Mouse (Mus musculus) forebrain, postnatal 0 days (tissue): ENCODE data around the gene Taf5. TPM values are rescaled to one million over a fixed set of nuclear protein-coding genes. Genes with fewer than 3 reads are reported as not detected.

ENCODE experiments used
- ATAC-seq: fragments of 200-750 bp; cut with Nextera tagmentation; 2 replicates; pipeline ENCODE4 v1.8.0; 2017; ENCODE audit warnings: mild to moderate bottlenecking, moderate library complexity
- DNase-seq: peaks from one replicate; pipeline ENCODE4 v3.0.0-alpha.2; 2015
- H3K27ac ChIP-seq: fragments of 300-500 bp; sonication (generic); 2 replicates; pipeline ENCODE4 v1.5.1; 2014; ENCODE audit warnings: low read depth, mild to moderate bottlenecking, antibody characterized with exemption, low read length, moderate library complexity, mixed read lengths
- H3K27me3 ChIP-seq: fragments of 300-500 bp; sonication (generic); 2 replicates; pipeline ENCODE4 v1.6.1; 2014; ENCODE audit warnings: mild to moderate bottlenecking, low read length, mixed read lengths; ENCODE audit not compliant: insufficient read depth
- H3K36me3 ChIP-seq: fragments of 300-500 bp; sonication (generic); 2 replicates; pipeline ENCODE4 v1.6.1; 2014; ENCODE audit warnings: mild to moderate bottlenecking, moderate library complexity; ENCODE audit not compliant: insufficient read depth
- H3K4me1 ChIP-seq: fragments of 300-500 bp; sonication (generic); 2 replicates; pipeline ENCODE4 v1.6.1; 2014; ENCODE audit warnings: antibody characterized with exemption; ENCODE audit not compliant: insufficient read depth
- H3K4me2 ChIP-seq: fragments of 300-500 bp; sonication (generic); 2 replicates; pipeline ENCODE4 v1.6.1; 2014; ENCODE audit warnings: low read depth, mild to moderate bottlenecking, moderate library complexity
- H3K4me3 ChIP-seq: fragments of 300-500 bp; sonication (generic); 2 replicates; pipeline ENCODE4 v1.5.1; 2014; ENCODE audit warnings: low read depth, low read length, mixed read lengths
- H3K9ac ChIP-seq: fragments of 300-500 bp; sonication (generic); 2 replicates; pipeline ENCODE4 v1.6.1; 2014; ENCODE audit warnings: mild to moderate bottlenecking
- H3K9me3 ChIP-seq: fragments of 300-500 bp; sonication (generic); 2 replicates; pipeline ENCODE4 v1.6.1; 2016; ENCODE audit warnings: low read length
- CTCF ChIP-seq: sonication (generic); IDR thresholded peaks from 2 replicates; pipeline ENCODE4 v1.5.1; 2016; ENCODE audit warnings: antibody characterized with exemption, control low read depth, low read depth
- WGBS: fragments of 180-500 bp; shearing (Covaris S2); extraction: QIAGEN DNeasy Blood & Tissue Kit; methylation state at CpG from one replicate; pipeline ENCODE4 v1.1.7; 2014; 5-methylcytosine and 5-hydroxymethylcytosine counted together
- polyA plus RNA-seq: library from polyadenylated mRNA; unstranded; fragments of >200 nt; fragmentation: Nextera tagmentation; extraction: Ambion mirVana; gene quantifications from 2 replicates; pipeline ENCODE4 v1.2.1, GENCODE M21; 2015
- total RNA-seq: library from RNA; depleted of rRNA; stranded (reverse); fragments of >200 nt; gene quantifications from 2 replicates; pipeline ENCODE4 v1.2.3, GENCODE M21; 2014

Taf5 gene
- total and polyA plus RNA-seq, 2 experiments from 2014 or later: 3.6 to 16.0 TPM

GRCm38 (mm10) chr19:47057684-47058083 is 9.9 kb upstream of the Taf5 start:
- no peak for TF ChIP-seq CTCF
- Histone ChIP-seq H3K27ac (no peak overlapping the region), H3K36me3 (no peaks in the 10 kb centered on the region), H3K4me1 (no peaks in the 10 kb centered on the region), H3K27me3 (no peaks in the 10 kb centered on the region), H3K4me3 (no peak overlapping the region), H3K9me3 (no peaks in the 10 kb centered on the region), H3K9ac (no peak overlapping the region), H3K4me2 (no peak overlapping the region)
- ATAC-seq: no peak
- DNase-seq: no peak
- WGBS: 60% methylated on average over 1 of the region's 1 CpGs

GRCm38 (mm10) chr19:47065860-47066259 is 1.7 kb upstream of the Taf5 start:
- Histone ChIP-seq H3K27me3 (no peaks in the 10 kb centered on the region), H3K27ac (no peak overlapping the region), H3K9me3 (no peaks in the 10 kb centered on the region), H3K4me2 (no peak overlapping the region), H3K4me1 (peaks cover 3% of the 10 kb centered on the region; the same call in 1 of the 2 replicates), H3K4me3 (no peak overlapping the region), H3K9ac (no peak overlapping the region), H3K36me3 (no peaks in the 10 kb centered on the region)
- DNase-seq (no peak), ATAC-seq (no peak)
- TF ChIP-seq CTCF: 0 out of 2 replicates have a peak, but pooled peaks have one; percentile 25
- WGBS: 94% methylated on average over 3 of the region's 3 CpGs

GRCm38 (mm10) chr19:47067924-47068611 is 522 bp downstream of the Taf5 start:
- Histone ChIP-seq H3K27ac (peak overlapping the region; percentile 92), H3K9me3 (no peaks in the 10 kb centered on the region), H3K4me3 (peak overlapping the region; percentile 92), H3K27me3 (no peaks in the 10 kb centered on the region), H3K36me3 (peaks cover 20% of the 10 kb centered on the region; the same call in 1 of the 2 replicates), H3K4me2 (peak overlapping the region; percentile 59), H3K9ac (peak overlapping the region; percentile 78), H3K4me1 (peaks cover 3% of the 10 kb centered on the region; the same call in 1 of the 2 replicates)
- DNase-seq (peak; percentile 84), ATAC-seq (peak; percentile 95)
- 3% methylated on average over 60 of the region's 72 CpGs for WGBS
- TF ChIP-seq CTCF: peak; percentile 21; the same call in 1 of the 2 replicates

GRCm38 (mm10) chr19:47088226-47088625 is 20.7 kb downstream of the Taf5 start:
- H3K4me2 ChIP-seq: no peak overlapping the region
- TF ChIP-seq CTCF: no peak

GRCm38 (mm10) chr19:47089718-47090525 is 22.4 kb downstream of the Taf5 start:
- no peaks in the 10 kb centered on the region for H3K9me3 ChIP-seq
- TF ChIP-seq CTCF: no peak
- H3K27me3 ChIP-seq: no peaks in the 10 kb centered on the region
- peak overlapping the region; percentile 66 for H3K4me2 ChIP-seq
- peaks cover 11% of the 10 kb centered on the region; the same call in 1 of the 2 replicates for H3K4me1 ChIP-seq
- peak overlapping the region; percentile 98 for H3K9ac ChIP-seq
- WGBS: 2% methylated on average over 36 of the region's 36 CpGs
- ATAC-seq (peak; percentile 57), DNase-seq (peak; percentile 23)
- H3K4me3 ChIP-seq: peak overlapping the region; percentile 92
- H3K27ac ChIP-seq: peak overlapping the region; percentile 87
- H3K36me3 ChIP-seq: peaks cover 22% of the 10 kb centered on the region

More at GRCm38 (mm10) chr19:47088226-47088625, 20.7 kb downstream of the Taf5 start:
- peaks cover 11% of the 10 kb centered on the region; the same call in 1 of the 2 replicates for H3K4me1 ChIP-seq
- 71% methylated on average over 3 of the region's 3 CpGs for WGBS
- H3K27ac ChIP-seq: no peak overlapping the region
- H3K4me3 ChIP-seq: no peak overlapping the region
- peaks cover 31% of the 10 kb centered on the region for H3K36me3 ChIP-seq
- no peaks in the 10 kb centered on the region for H3K9me3 ChIP-seq
- H3K27me3 ChIP-seq: no peaks in the 10 kb centered on the region
- ATAC-seq: no peak
- DNase-seq: no peak
- H3K9ac ChIP-seq: no peak overlapping the region

- H3K9ac ChIP-seq: peak within 1 kb of the TSS; percentile 98
- peaks cover 24% of the 10 kb centered on the region for H3K36me3 ChIP-seq
- DNase-seq (peak; percentile 98), ATAC-seq (peak; percentile 99)
- peaks cover 11% of the 10 kb centered on the region; the same call in 1 of the 2 replicates for H3K4me1 ChIP-seq
- no peak for TF ChIP-seq CTCF
- peak within 1 kb of the TSS; percentile 92 for H3K4me3 ChIP-seq
- 3% methylated on average over 56 of the region's 56 CpGs for WGBS
- H3K9me3 ChIP-seq: no peaks in the 10 kb centered on the region
- H3K4me2 ChIP-seq: peak within 1 kb of the TSS; percentile 66
- H3K27me3 ChIP-seq: no peaks in the 10 kb centered on the region
- peak within 1 kb of the TSS; percentile 87 for H3K27ac ChIP-seq
These were observed 23.1 kb downstream of the Taf5 start, which contains the start of the genes Usmg5 and Pdcd11 for GRCm38 (mm10) chr19:47090550-47091156. Gene Usmg5, minus strand, starts transcription at chr19:47090647. Gene Pdcd11, plus strand, starts transcription at chr19:47090768.
